Mouse (Mus musculus) thymus, adult 2 months (tissue): ENCODE measurements around the gene Itga6. TPM values are rescaled to one million over a fixed set of nuclear protein-coding genes. Genes with fewer than 3 reads are reported as not detected.

Source experiments
- DNase-seq: peaks from one replicate; pipeline ENCODE4 v3.0.0; 2021
- H3K27ac ChIP-seq: fragments of 200-500 bp; 2 replicates; pipeline ENCODE4 v1.5.1; 2012; ENCODE audit warnings: low read length, control low read depth; ENCODE audit not compliant: control insufficient read depth, insufficient read depth
- H3K27me3 ChIP-seq: fragments of 200-500 bp; 2 replicates; pipeline ENCODE4 v1.6.1; 2012; ENCODE audit warnings: mild to moderate bottlenecking, low read length, moderate library complexity, mixed read lengths; ENCODE audit not compliant: control insufficient read depth, insufficient read depth
- H3K36me3 ChIP-seq: fragments of 200-500 bp; 2 replicates; pipeline ENCODE4 v1.6.1; 2012; ENCODE audit warnings: mild to moderate bottlenecking, low read length, moderate library complexity; ENCODE audit not compliant: control insufficient read depth, insufficient read depth
- H3K4me1 ChIP-seq: fragments of 200-500 bp; replicated peaks from 2 replicates; pipeline ENCODE4 v1.6.1; 2012; ENCODE audit warnings: low read length; ENCODE audit not compliant: control insufficient read depth, insufficient read depth
- H3K4me3 ChIP-seq: fragments of 200-500 bp; 2 replicates; pipeline ENCODE4 v1.5.1; 2012; ENCODE audit warnings: mild to moderate bottlenecking, low read length, control low read depth, moderate library complexity; ENCODE audit not compliant: control insufficient read depth, insufficient read depth
- CTCF ChIP-seq: fragments of 200-500 bp; IDR thresholded peaks from 2 replicates; pipeline ENCODE4 v1.5.1; 2012; ENCODE audit warnings: mild to moderate bottlenecking, control low read depth, low read length, moderate library complexity, borderline replicate concordance; ENCODE audit not compliant: control insufficient read depth, poor library complexity, insufficient read depth; ENCODE audit errors: extremely low read depth
- POLR2A ChIP-seq: fragments of 200-500 bp; IDR thresholded peaks from 2 replicates; pipeline ENCODE4 v1.6.1; 2012; ENCODE audit warnings: mild to moderate bottlenecking, low read length, control low read depth, moderate library complexity; ENCODE audit not compliant: control insufficient read depth, poor library complexity, insufficient read depth; ENCODE audit errors: extremely low read depth
- WGBS: fragments of 180-500 bp; shearing (Covaris S2); methylation state at CpG from one replicate; pipeline ENCODE4 v1.1.7; 2018; 5-methylcytosine and 5-hydroxymethylcytosine counted together
- polyA plus RNA-seq: library from polyadenylated mRNA; depleted of rRNA; stranded (reverse); fragments of >200 nt; gene quantifications from 2 replicates; pipeline ENCODE4 v1.2.3, GENCODE M21; 2012

Itga6 gene
- polyA plus RNA-seq, 1 experiment, result 38.2 TPM

- H3K27me3 ChIP-seq, result no peaks in the 10 kb centered on the region
- no peaks in the 10 kb centered on the region for H3K36me3 ChIP-seq
- WGBS, result 47% methylated on average over 7 of the region's 9 CpGs
- no peak for TF ChIP-seq CTCF
- TF ChIP-seq POLR2A, result no peak
- no peak for DNase-seq
- H3K4me3 ChIP-seq, result peak overlapping the region; percentile 22
- peak overlapping the region; percentile 96 for H3K27ac ChIP-seq
- peaks cover 48% of the 10 kb centered on the region for H3K4me1 ChIP-seq
Measured at GRCm38 (mm10) chr2:71813022-71813358, 67.6 kb downstream of the Itga6 start.

GRCm38 (mm10) chr2:71813371-71813770 is 68.0 kb downstream of the Itga6 start:
- Histone ChIP-seq H3K4me3 (0 out of 2 replicates have a peak overlapping the region, but pooled peaks have one; percentile 4), H3K27me3 (no peaks in the 10 kb centered on the region), H3K27ac (peak overlapping the region; percentile 96), H3K4me1 (peaks cover 48% of the 10 kb centered on the region), H3K36me3 (no peaks in the 10 kb centered on the region; the same call in 1 of the 2 replicates)
- 69% methylated on average over 5 of the region's 8 CpGs for WGBS
- no peak for TF ChIP-seq POLR2A
- TF ChIP-seq CTCF, result no peak
- DNase-seq, result peak; percentile 51

- Histone ChIP-seq H3K27ac (peak overlapping the region; percentile 96), H3K36me3 (peaks cover 2% of the 10 kb centered on the region; the same call in 1 of the 2 replicates), H3K27me3 (no peaks in the 10 kb centered on the region), H3K4me1 (peaks cover 47% of the 10 kb centered on the region), H3K4me3 (peak overlapping the region; percentile 23; the same call in 1 of the 2 replicates)
- WGBS, result 1% methylated on average over 3 of the region's 3 CpGs
- TF ChIP-seq POLR2A, result peak; percentile 75
- no peak for TF ChIP-seq CTCF
- peak; percentile 82 for DNase-seq
Measured at GRCm38 (mm10) chr2:71814016-71814415, 68.6 kb downstream of the Itga6 start.

- 41% methylated on average over 5 of the region's 5 CpGs for WGBS
- H3K4me3 ChIP-seq, result no peak overlapping the region
- H3K27me3 ChIP-seq, result no peaks in the 10 kb centered on the region
- peaks cover 43% of the 10 kb centered on the region for H3K4me1 ChIP-seq
- DNase-seq, result peak; percentile 39
- H3K27ac ChIP-seq, result peak overlapping the region; percentile 96
- peaks cover 3% of the 10 kb centered on the region; the same call in 1 of the 2 replicates for H3K36me3 ChIP-seq
- TF ChIP-seq CTCF, result no peak
- no peak for TF ChIP-seq POLR2A
Measured at GRCm38 (mm10) chr2:71815279-71815678, 69.9 kb downstream of the Itga6 start.

GRCm38 (mm10) chr2:71816391-71817041 is 71.1 kb downstream of the Itga6 start:
- Histone ChIP-seq H3K27ac (peak overlapping the region; percentile 98), H3K36me3 (peaks cover 3% of the 10 kb centered on the region; the same call in 1 of the 2 replicates), H3K27me3 (no peaks in the 10 kb centered on the region), H3K4me3 (peak overlapping the region; percentile 23), H3K4me1 (peaks cover 43% of the 10 kb centered on the region)
- WGBS, result 18% methylated on average over 14 of the region's 14 CpGs
- peak; percentile 68 for DNase-seq
- no peak for TF ChIP-seq CTCF
- TF ChIP-seq POLR2A, result 0 out of 2 replicates have a peak, but pooled peaks have one; percentile 12

GRCm38 (mm10) chr2:71824146-71824545 is 78.7 kb downstream of the Itga6 start:
- no peak for DNase-seq
- peaks cover 35% of the 10 kb centered on the region for H3K36me3 ChIP-seq
- WGBS, result 98% methylated on average over 13 of the region's 13 CpGs

More at GRCm38 (mm10) chr2:71824146-71824545, 78.7 kb downstream of the Itga6 start:
- TF ChIP-seq POLR2A (no peak), CTCF (no peak)
- H3K4me1 ChIP-seq, result no peaks in the 10 kb centered on the region
- H3K4me3 ChIP-seq, result no peak overlapping the region
- H3K27ac ChIP-seq, result no peak overlapping the region
- no peaks in the 10 kb centered on the region for H3K27me3 ChIP-seq
